Comparison of ENCODE assay signal across 8 mouse cellular contexts in the genomic region with DNA sequence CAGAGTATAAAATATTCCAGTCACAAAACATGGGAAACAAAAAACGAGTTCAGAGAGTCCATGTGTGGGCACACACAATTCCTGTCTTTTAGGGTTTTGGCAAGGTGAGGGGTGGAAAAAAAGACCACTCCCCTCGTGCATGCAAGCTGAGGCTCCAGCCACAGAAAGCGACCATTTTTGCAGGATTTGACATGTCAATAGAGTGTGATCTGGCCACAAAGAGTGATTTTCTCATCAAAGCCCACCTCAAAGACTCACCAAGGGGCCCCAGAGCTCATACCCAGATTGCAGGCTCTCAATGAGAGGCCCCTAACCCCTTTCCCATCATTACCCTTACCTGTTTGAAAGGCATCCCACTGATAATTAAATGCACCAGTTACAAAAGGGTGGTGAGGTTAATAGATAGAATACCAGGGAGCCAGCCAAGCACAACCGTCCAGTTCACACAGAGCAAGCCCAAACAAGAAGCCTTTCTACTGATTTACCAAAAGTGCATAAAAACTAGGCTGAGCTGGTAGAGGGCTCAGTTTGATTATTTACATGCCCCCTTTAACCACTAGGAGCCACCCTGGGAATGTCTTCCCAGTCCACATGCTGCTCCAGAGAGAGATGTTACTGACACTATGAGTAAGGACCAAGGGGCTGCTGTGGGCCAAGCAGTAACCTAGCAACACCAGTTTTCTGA. TPM values are rescaled to one million over a fixed set of nuclear protein-coding genes. Genes with fewer than 3 reads are reported as not detected.
A peak's percentile ranks its signal among the peaks of the same experiment; 100 is the strongest.
DNase-seq lines count a peak whose midpoint lies in the region; ATAC-seq lines count a peak whose summit lies in the region.
"Had no signal": no experiment of that assay in that cellular context is flagged by ENCODE, and none has a peak within 500 bp of the region (broad histone marks: within the 10 kb centered on the region; RNA-seq: fewer than 3 reads in every experiment).

No protein-coding gene starts in this region.

- no peaks in the 10 kb centered on the region for H3K9me3 ChIP-seq in lung, embryonic 16.5 days (ENCODE audit: control insufficient read depth, low read length)
- no peaks in the 10 kb centered on the region for H3K9me3 ChIP-seq in hindbrain, embryonic 11.5 days (ENCODE audit: control insufficient read depth, low read length)

- H3K4me1 ChIP-seq in lung, embryonic 16.5 days (replicated peaks; ENCODE audit: control insufficient read depth, insufficient read depth, low read length): peaks cover 14% of the 10 kb centered on the region
- H3K4me1 ChIP-seq in hindbrain, embryonic 11.5 days (replicated peaks; ENCODE audit: control insufficient read depth, insufficient read depth, low read length): peaks cover 11% of the 10 kb centered on the region

- no peak overlapping the region for H3K4me2 ChIP-seq in lung, embryonic 16.5 days (ENCODE audit: low read depth, low read length)
- H3K4me2 ChIP-seq in hindbrain, embryonic 11.5 days (replicated peaks; ENCODE audit: low read depth, low read length): no peak overlapping the region

- H3K9ac ChIP-seq in lung, embryonic 16.5 days (ENCODE audit: low read length): no peak overlapping the region
- H3K9ac ChIP-seq in hindbrain, embryonic 11.5 days (ENCODE audit: low read depth, low read length): no peak overlapping the region

- DNase-seq in lung, postnatal 10 days: no peak
- no peak for DNase-seq in hindbrain, embryonic 11.5 days (ENCODE audit: low spot score)
- peak; percentile 33 to 51 for DNase-seq in kidney, postnatal 36 days
- DNase-seq in urinary bladder, postnatal 10 days (ENCODE audit: low spot score): no peak
- DNase-seq in layer of hippocampus, postnatal 25 days (ENCODE audit: extremely low spot score in 1 of 2, low spot score in 1 of 2): no peak
- no peak for DNase-seq in urinary bladder, postnatal 36 days (ENCODE audit: low spot score in 2 of 2)
- DNase-seq: gastrocnemius, postnatal 10 days had no signal

- H3K36me3 ChIP-seq in lung, embryonic 16.5 days (ENCODE audit: control insufficient read depth, insufficient read depth, low read length): no peaks in the 10 kb centered on the region
- no peaks in the 10 kb centered on the region for H3K36me3 ChIP-seq in hindbrain, embryonic 11.5 days (ENCODE audit: control insufficient read depth, insufficient read depth, low read length)

- WGBS in lung, embryonic 16.5 days: 69% methylated on average over 4 of the region's 4 CpGs
- WGBS in hindbrain, embryonic 11.5 days: 18% methylated on average over 4 of the region's 4 CpGs

- H3K27ac ChIP-seq in lung, embryonic 16.5 days (ENCODE audit: low read length): 0 out of 2 replicates have a peak overlapping the region, but pooled peaks have one; percentile 19
- 0 out of 2 replicates have a peak overlapping the region, but pooled peaks have one; percentile 19 for H3K27ac ChIP-seq in hindbrain, embryonic 11.5 days (ENCODE audit: low read depth, low read length)

- no peak overlapping the region for H3K4me3 ChIP-seq in lung, embryonic 16.5 days (ENCODE audit: low read length)
- H3K4me3 ChIP-seq in hindbrain, embryonic 11.5 days (ENCODE audit: low read depth, low read length): no peak overlapping the region

- no peaks in the 10 kb centered on the region for H3K27me3 ChIP-seq in lung, embryonic 16.5 days (ENCODE audit: control insufficient read depth, insufficient read depth, low read depth, low read length)
- H3K27me3 ChIP-seq in hindbrain, embryonic 11.5 days (ENCODE audit: control insufficient read depth, insufficient read depth, low read length): no peaks in the 10 kb centered on the region

- ATAC-seq in lung, embryonic 16.5 days (ENCODE audit: low read depth): no peak
- peak; percentile 27 for ATAC-seq in hindbrain, embryonic 11.5 days (ENCODE audit: low FRiP score)

RNA-seq across cellular contexts. Expression of gene Jag1, which starts 6.1 kb away (rescaled TPM):
- polyA plus RNA-seq in lung, embryonic 16.5 days (2015; fragmentation: Nextera tagmentation; extraction: Ambion mirVana): 12.1 and 16.1 TPM in 2 replicates
- 21.3 and 22.1 TPM in 2 replicates for polyA plus RNA-seq in hindbrain, embryonic 11.5 days (2014; fragmentation: Nextera tagmentation; extraction: Ambion mirVana)
- 10 to 100 TPM in 1 of 2 experiments, 1 to 10 TPM in 1; 8.3 to 11.3 TPM for total RNA-seq in layer of hippocampus, postnatal 25 days (2021)

Comparison
In these comparisons a context has a peak if more than half of its experiments do, and no peak if none do; other contexts are left out.
1. DNase-seq: peak in kidney, postnatal 36 days (2 of 2); none in lung, postnatal 10 days (single experiment), hindbrain, embryonic 11.5 days (single experiment), urinary bladder, postnatal 10 days (single experiment), layer of hippocampus, postnatal 25 days (0 of 2) and urinary bladder, postnatal 36 days (0 of 2).